8 mouse cellular contexts compared by ENCODE assay signal in genomic region chr5:142327261-142327660, GRCm38 (mm10).
DNase-seq lines count a peak whose midpoint lies in the region; ATAC-seq and TF ChIP-seq lines count a peak whose summit lies in the region.

No protein-coding gene starts in this region.

- H3K36me3 ChIP-seq in small intestine, adult 2 months (ENCODE audit: control insufficient read depth, insufficient read depth, low read length): no peaks in the 10 kb centered on the region
- no peaks in the 10 kb centered on the region for H3K36me3 ChIP-seq in heart, embryonic 12.5 days

- no peak overlapping the region for H3K27ac ChIP-seq in embryonic fibroblast, embryonic 13.5 days (ENCODE audit: insufficient read depth, low read length)
- no peak overlapping the region for H3K27ac ChIP-seq in small intestine, adult 2 months (ENCODE audit: insufficient read depth, low read depth, low read length)
- no peak overlapping the region for H3K27ac ChIP-seq in heart, embryonic 12.5 days (ENCODE audit: poor library complexity, severe bottlenecking)

- no peak overlapping the region for H3K4me3 ChIP-seq in embryonic fibroblast, embryonic 13.5 days (ENCODE audit: insufficient read depth, low read length)
- no peak overlapping the region for H3K4me3 ChIP-seq in small intestine, adult 2 months (ENCODE audit: low read depth, low read length)
- H3K4me3 ChIP-seq in heart, embryonic 12.5 days: no peak overlapping the region

- no peak for ATAC-seq in CD4-positive, CD25-positive, alpha-beta regulatory T cell, adult 4 months
- no peak for ATAC-seq in heart, embryonic 12.5 days (ENCODE audit: insufficient number of reproducible peaks, low FRiP score)

- TF ChIP-seq POLR2A in embryonic fibroblast, embryonic 13.5 days (IDR thresholded peaks at IDR 0.05; ENCODE audit: low read depth, low read length): no peak
- no peak for TF ChIP-seq POLR2A in small intestine, adult 2 months (IDR thresholded peaks at IDR 0.05; ENCODE audit: low read depth, low read length)

- no peaks in the 10 kb centered on the region for H3K27me3 ChIP-seq in small intestine, adult 2 months (ENCODE audit: control insufficient read depth, insufficient read depth, low read length)
- 0 out of 2 replicates have a peak, but pooled peaks cover 2% of the 10 kb centered on the region for H3K27me3 ChIP-seq in heart, embryonic 12.5 days (replicated peaks)

- H3K4me1 ChIP-seq in embryonic fibroblast, embryonic 13.5 days (ENCODE audit: control insufficient read depth, insufficient read depth, low read length): no peaks in the 10 kb centered on the region
- no peaks in the 10 kb centered on the region for H3K4me1 ChIP-seq in small intestine, adult 2 months (ENCODE audit: control insufficient read depth, insufficient read depth, insufficient read length, low read length)
- no peaks in the 10 kb centered on the region for H3K4me1 ChIP-seq in heart, embryonic 12.5 days (replicated peaks)

- no peak overlapping the region for H3K9ac ChIP-seq in heart, embryonic 12.5 days

- WGBS in small intestine, adult 2 months: 54% methylated on average over 6 of the region's 6 CpGs
- 54% methylated on average over 6 of the region's 6 CpGs for WGBS in heart, embryonic 12.5 days

- no peaks in the 10 kb centered on the region for H3K9me3 ChIP-seq in heart, embryonic 12.5 days (replicated peaks)

- no peak overlapping the region for H3K4me2 ChIP-seq in heart, embryonic 12.5 days

- peak; percentile 74 for DNase-seq in CD4-positive, CD25-positive, alpha-beta regulatory T cell, adult 2 months (ENCODE audit: low read depth, low spot score)
- peak; percentile 17 to 42 for DNase-seq in left cerebral cortex, adult 18-20 months (ENCODE audit: low spot score in 2 of 2)
- DNase-seq in left cerebral cortex, adult 9 months (ENCODE audit: low spot score in 2 of 2): no peak
- DNase-seq in adrenal gland, adult 18-20 months (ENCODE audit: low spot score in 2 of 2): peak; percentile 36 to 44

- TF ChIP-seq CTCF in embryonic fibroblast, embryonic 13.5 days (IDR thresholded peaks at IDR 0.05; ENCODE audit: borderline replicate concordance, insufficient read depth, low read length): peak; percentile 49; the same call in 1 of the 2 replicates
- peak; percentile 52; the same call in 1 of the 2 replicates for TF ChIP-seq CTCF in small intestine, adult 2 months (IDR thresholded peaks at IDR 0.05; ENCODE audit: extremely low read depth, insufficient read length, insufficient replicate concordance, low read depth, low read length)

Comparison
In these comparisons a context has a peak if more than half of its experiments do, and no peak if none do; other contexts are left out.
1. DNase-seq: peak in CD4-positive, CD25-positive, alpha-beta regulatory T cell, adult 2 months (single experiment), left cerebral cortex, adult 18-20 months (2 of 2) and adrenal gland, adult 18-20 months (2 of 2); none in left cerebral cortex, adult 9 months (0 of 2).